Mouse (Mus musculus): Measurements from ENCODE around the gene Dnaaf1.

GRCm38 (mm10) chr8:119606224-119606623, 31.2 kb downstream of the Dnaaf1 start:
- TF ChIP-seq CTCF (IDR thresholded peaks at IDR 0.05) (peak; percentile 55), POLR2A (IDR thresholded peaks at IDR 0.05; ENCODE audit: insufficient read depth, low read depth, low read length) (no peak)

Data from heart, adult 2 months (tissue).